Mouse (Mus musculus) kidney, adult 2 months (tissue): ENCODE results near the gene Lrp3. TPM values are rescaled to one million over a fixed set of nuclear protein-coding genes. Genes with fewer than 3 reads are reported as not detected.

ENCODE experiments used
- DNase-seq: peaks from one replicate; pipeline ENCODE4 v3.0.0; 2021
- H3K27ac ChIP-seq: fragments of 200-500 bp; 2 replicates; pipeline ENCODE4 v1.5.1; 2012; ENCODE audit warnings: low read depth, low read length, control low read depth, inconsistent platforms; ENCODE audit not compliant: insufficient read depth
- H3K27me3 ChIP-seq: fragments of 200-500 bp; replicated peaks from 2 replicates; pipeline ENCODE4 v1.6.1; 2012; ENCODE audit warnings: mild to moderate bottlenecking, moderate library complexity, low read length, inconsistent platforms; ENCODE audit not compliant: control insufficient read depth, insufficient read depth
- H3K36me3 ChIP-seq: fragments of 200-500 bp; 2 replicates; pipeline ENCODE4 v1.6.1; 2012; ENCODE audit warnings: mild to moderate bottlenecking, moderate library complexity, low read length, inconsistent platforms; ENCODE audit not compliant: control insufficient read depth, insufficient read depth
- H3K4me1 ChIP-seq: fragments of 200-500 bp; 2 replicates; pipeline ENCODE4 v1.6.1; 2011; ENCODE audit warnings: low read length; ENCODE audit not compliant: control insufficient read depth, insufficient read depth
- H3K4me3 ChIP-seq: fragments of 200-500 bp; 2 replicates; pipeline ENCODE4 v1.5.1; 2011; ENCODE audit warnings: mild to moderate bottlenecking, low read depth, low read length, control low read depth; ENCODE audit not compliant: insufficient read depth
- CTCF ChIP-seq: fragments of 200-500 bp; conservative IDR thresholded peaks from 2 replicates; pipeline ENCODE4 v1.5.1; 2011; ENCODE audit warnings: low read depth, mild to moderate bottlenecking, control low read depth, low read length, moderate library complexity, mixed read lengths; ENCODE audit not compliant: insufficient read depth, insufficient read length
- POLR2A ChIP-seq: fragments of 200-500 bp; IDR thresholded peaks from one replicate; pipeline ENCODE4 v1.6.1; 2011; ENCODE audit warnings: low read depth, low read length, control low read depth
- WGBS: fragments of 180-500 bp; shearing (Covaris S2); methylation state at CpG from one replicate; pipeline ENCODE4 v1.1.7; 2018; 5-methylcytosine and 5-hydroxymethylcytosine counted together
- polyA plus RNA-seq: library from polyadenylated mRNA; depleted of rRNA; stranded (reverse); fragments of >200 nt; gene quantifications from 2 replicates; pipeline ENCODE4 v1.2.3, GENCODE M21; 2012; rRNA removed

Gene Lrp3
- polyA plus RNA-seq, 1 experiment: 19.7 TPM

GRCm38 (mm10) chr7:35157512-35157911, 57.8 kb downstream of the Lrp3 start:
- DNase-seq: no peak
- H3K4me3 ChIP-seq: no peak overlapping the region
- WGBS: 74% methylated on average over 3 of the region's 3 CpGs
- no peak overlapping the region for H3K27ac ChIP-seq
- no peaks in the 10 kb centered on the region for H3K36me3 ChIP-seq
- H3K27me3 ChIP-seq: no peaks in the 10 kb centered on the region
- TF ChIP-seq POLR2A (no peak), CTCF (no peak)
- no peaks in the 10 kb centered on the region for H3K4me1 ChIP-seq

GRCm38 (mm10) chr7:35156561-35157477, 58.5 kb downstream of the Lrp3 start:
- Histone ChIP-seq H3K36me3 (no peaks in the 10 kb centered on the region), H3K4me1 (no peaks in the 10 kb centered on the region), H3K4me3 (no peak overlapping the region), H3K27me3 (no peaks in the 10 kb centered on the region), H3K27ac (no peak overlapping the region)
- TF ChIP-seq POLR2A (no peak), CTCF (no peak)
- 58% methylated on average over 16 of the region's 16 CpGs for WGBS
- DNase-seq: no peak

- no peaks in the 10 kb centered on the region for H3K4me1 ChIP-seq
- H3K4me3 ChIP-seq: no peak overlapping the region
- WGBS: 82% methylated on average over 12 of the region's 12 CpGs
- no peak for DNase-seq
- H3K36me3 ChIP-seq: no peaks in the 10 kb centered on the region
- TF ChIP-seq POLR2A (no peak), CTCF (no peak)
- H3K27me3 ChIP-seq: no peaks in the 10 kb centered on the region
- no peak overlapping the region for H3K27ac ChIP-seq
Observed at GRCm38 (mm10) chr7:35154449-35154848, 60.8 kb downstream of the Lrp3 start.

GRCm38 (mm10) chr7:35150860-35151259, 64.4 kb downstream of the Lrp3 start:
- H3K4me3 ChIP-seq: no peak overlapping the region
- WGBS: 79% methylated on average over 5 of the region's 5 CpGs
- H3K4me1 ChIP-seq: peaks cover 11% of the 10 kb centered on the region
- TF ChIP-seq POLR2A: no peak
- TF ChIP-seq CTCF: no peak
- no peak overlapping the region for H3K27ac ChIP-seq
- no peaks in the 10 kb centered on the region for H3K36me3 ChIP-seq
- DNase-seq: peak; percentile 13
- H3K27me3 ChIP-seq: no peaks in the 10 kb centered on the region

Other genes with a start within 250 kb of the Lrp3 start
- gene Cebpg, start 158.9 kb downstream of the Lrp3 start, polyA plus RNA-seq: 8.3 and 10.0 TPM in 2 replicates
- 41.6 and 55.2 TPM in 2 replicates for gene Cebpa, start 96.2 kb downstream of the Lrp3 start, polyA plus RNA-seq
- 2.5 and 7.0 TPM in 2 replicates for gene Slc7a10, start 29.1 kb downstream of the Lrp3 start, polyA plus RNA-seq
- 4.2 and 5.3 TPM in 2 replicates for gene Gpatch1, start 102.9 kb upstream of the Lrp3 start, polyA plus RNA-seq
- 7.5 and 8.7 TPM in 2 replicates for gene Rhpn2, start 118.7 kb upstream of the Lrp3 start, polyA plus RNA-seq
- gene Faap24, start 181.3 kb upstream of the Lrp3 start, polyA plus RNA-seq: 4.3 and 4.8 TPM in 2 replicates
- gene Cep89, start 181.5 kb upstream of the Lrp3 start, polyA plus RNA-seq: 24.4 and 29.5 TPM in 2 replicates
- gene Slc7a9, start 233.3 kb upstream of the Lrp3 start, polyA plus RNA-seq: 329 and 355 TPM in 2 replicates